Mouse (Mus musculus) stomach, postnatal 0 days (tissue): Measurements from ENCODE around the gene Snx9.

Experiments used
- CTCF ChIP-seq: IDR thresholded peaks from 2 replicates; pipeline ENCODE4 v1.5.1; 2016; ENCODE audit warnings: antibody characterized with exemption, low read depth, mild to moderate bottlenecking, moderate library complexity
- EP300 ChIP-seq: optimal IDR thresholded peaks from 2 replicates; pipeline ENCODE3; 2016; ENCODE audit warnings: antibody characterized with exemption

- no peak for TF ChIP-seq CTCF
- TF ChIP-seq EP300 = no peak
Measured at GRCm38 (mm10) chr17:5840550-5841127, 490 bp upstream of the Snx9 start.
